Mouse (Mus musculus) thymus, adult 2 months (tissue): ENCODE measurements around the gene Cdk2. TPM values are rescaled to one million over a fixed set of nuclear protein-coding genes. Genes with fewer than 3 reads are reported as not detected.

Source experiments
- DNase-seq: peaks from one replicate; pipeline ENCODE4 v3.0.0; 2021
- H3K27ac ChIP-seq: fragments of 200-500 bp; 2 replicates; pipeline ENCODE4 v1.5.1; 2012; ENCODE audit warnings: low read length, control low read depth; ENCODE audit not compliant: control insufficient read depth, insufficient read depth
- H3K27me3 ChIP-seq: fragments of 200-500 bp; 2 replicates; pipeline ENCODE4 v1.6.1; 2012; ENCODE audit warnings: mild to moderate bottlenecking, low read length, moderate library complexity, mixed read lengths; ENCODE audit not compliant: control insufficient read depth, insufficient read depth
- H3K36me3 ChIP-seq: fragments of 200-500 bp; 2 replicates; pipeline ENCODE4 v1.6.1; 2012; ENCODE audit warnings: mild to moderate bottlenecking, low read length, moderate library complexity; ENCODE audit not compliant: control insufficient read depth, insufficient read depth
- H3K4me1 ChIP-seq: fragments of 200-500 bp; replicated peaks from 2 replicates; pipeline ENCODE4 v1.6.1; 2012; ENCODE audit warnings: low read length; ENCODE audit not compliant: control insufficient read depth, insufficient read depth
- H3K4me3 ChIP-seq: fragments of 200-500 bp; 2 replicates; pipeline ENCODE4 v1.5.1; 2012; ENCODE audit warnings: mild to moderate bottlenecking, low read length, control low read depth, moderate library complexity; ENCODE audit not compliant: control insufficient read depth, insufficient read depth
- CTCF ChIP-seq: fragments of 200-500 bp; IDR thresholded peaks from 2 replicates; pipeline ENCODE4 v1.5.1; 2012; ENCODE audit warnings: mild to moderate bottlenecking, control low read depth, low read length, moderate library complexity, borderline replicate concordance; ENCODE audit not compliant: control insufficient read depth, poor library complexity, insufficient read depth; ENCODE audit errors: extremely low read depth
- POLR2A ChIP-seq: fragments of 200-500 bp; IDR thresholded peaks from 2 replicates; pipeline ENCODE4 v1.6.1; 2012; ENCODE audit warnings: mild to moderate bottlenecking, low read length, control low read depth, moderate library complexity; ENCODE audit not compliant: control insufficient read depth, poor library complexity, insufficient read depth; ENCODE audit errors: extremely low read depth
- WGBS: fragments of 180-500 bp; shearing (Covaris S2); methylation state at CpG from one replicate; pipeline ENCODE4 v1.1.7; 2018; 5-methylcytosine and 5-hydroxymethylcytosine counted together
- polyA plus RNA-seq: library from polyadenylated mRNA; depleted of rRNA; stranded (reverse); fragments of >200 nt; gene quantifications from 2 replicates; pipeline ENCODE4 v1.2.3, GENCODE M21; 2012

Cdk2 gene
- polyA plus RNA-seq, 1 experiment, result 87.6 TPM

GRCm38 (mm10) chr10:128668790-128669672, 35.8 kb downstream of the Cdk2 start:
- TF ChIP-seq CTCF, result no peak
- TF ChIP-seq POLR2A, result no peak
- 2% methylated on average over 42 of the region's 42 CpGs for WGBS
- no peaks in the 10 kb centered on the region for H3K27me3 ChIP-seq
- peak; percentile 67 for DNase-seq
- peaks cover 5% of the 10 kb centered on the region for H3K4me1 ChIP-seq
- H3K36me3 ChIP-seq, result no peaks in the 10 kb centered on the region; the same call in 1 of the 2 replicates
- no peak overlapping the region for H3K27ac ChIP-seq
- H3K4me3 ChIP-seq, result peak overlapping the region; percentile 46

GRCm38 (mm10) chr10:128665806-128666205, 39.0 kb downstream of the Cdk2 start:
- TF ChIP-seq CTCF (no peak), POLR2A (no peak)
- WGBS, result 95% methylated on average over 2 of the region's 2 CpGs
- no peak overlapping the region for H3K27ac ChIP-seq
- no peak overlapping the region for H3K4me3 ChIP-seq
- DNase-seq, result no peak
- H3K4me1 ChIP-seq, result no peaks in the 10 kb centered on the region; the same call in 1 of the 2 replicates
- H3K27me3 ChIP-seq, result no peaks in the 10 kb centered on the region
- no peaks in the 10 kb centered on the region for H3K36me3 ChIP-seq

GRCm38 (mm10) chr10:128665307-128665706, 39.5 kb downstream of the Cdk2 start:
- no peaks in the 10 kb centered on the region; the same call in 1 of the 2 replicates for H3K4me1 ChIP-seq
- TF ChIP-seq POLR2A (no peak), CTCF (no peak)
- DNase-seq, result no peak
- H3K36me3 ChIP-seq, result no peaks in the 10 kb centered on the region
- 84% methylated on average over 3 of the region's 3 CpGs for WGBS
- H3K27me3 ChIP-seq, result no peaks in the 10 kb centered on the region
- no peak overlapping the region for H3K27ac ChIP-seq
- H3K4me3 ChIP-seq, result no peak overlapping the region

GRCm38 (mm10) chr10:128664808-128665207, 40.0 kb downstream of the Cdk2 start:
- no peak overlapping the region for H3K4me3 ChIP-seq
- no peaks in the 10 kb centered on the region for H3K27me3 ChIP-seq
- no peaks in the 10 kb centered on the region; the same call in 1 of the 2 replicates for H3K4me1 ChIP-seq
- 92% methylated on average over 3 of the region's 3 CpGs for WGBS
- TF ChIP-seq POLR2A (no peak), CTCF (no peak)
- DNase-seq, result no peak
- H3K36me3 ChIP-seq, result no peaks in the 10 kb centered on the region
- H3K27ac ChIP-seq, result no peak overlapping the region

- Histone ChIP-seq H3K27me3 (no peaks in the 10 kb centered on the region), H3K27ac (no peak overlapping the region), H3K36me3 (no peaks in the 10 kb centered on the region), H3K4me3 (no peak overlapping the region), H3K4me1 (no peaks in the 10 kb centered on the region; the same call in 1 of the 2 replicates)
- WGBS, result 17% methylated on average over 5 of the region's 5 CpGs
- TF ChIP-seq POLR2A, result no peak
- DNase-seq, result no peak
Observed at GRCm38 (mm10) chr10:128663441-128664220, 41.2 kb downstream of the Cdk2 start.

GRCm38 (mm10) chr10:128662465-128662864, 42.4 kb downstream of the Cdk2 start:
- H3K4me3 ChIP-seq, result no peak overlapping the region
- no peaks in the 10 kb centered on the region for H3K27me3 ChIP-seq
- H3K4me1 ChIP-seq, result no peaks in the 10 kb centered on the region; the same call in 1 of the 2 replicates
- H3K27ac ChIP-seq, result no peak overlapping the region
- H3K36me3 ChIP-seq, result no peaks in the 10 kb centered on the region
- TF ChIP-seq CTCF (no peak), POLR2A (no peak)
- DNase-seq, result no peak
